Mouse (Mus musculus): Measurements from ENCODE around the gene Edem2.
"Not testable (repeated sequence)": the region's sequence is repeated elsewhere in the genome, so short reads cannot be mapped to it uniquely, and the experiment has no call there.

The Edem2 gene

GRCm38 (mm10) chr2:155745487-155745886 is 16.2 kb upstream of the Edem2 start:
- POLR2A ChIA-PET: interaction anchor here in 1 of 4 experiments (0.6 kb wide), 1 partner anchor 922 kb away, joined by 3 read pairs; no protein-coding TSS in a partner anchor
- CTCF ChIA-PET: interaction anchor here in 3 of 4 experiments (0.6 to 1.2 kb wide), 3 partner anchors 10 to 243 kb away, joined by 3 to 4 read pairs (median 3); no protein-coding TSS in a partner anchor

- CTCF ChIA-PET: interaction anchor here in 2 of 4 experiments (1.2 to 2.6 kb wide), 5 partner anchors 10 to 47 kb away, joined by 4 to 8 read pairs (median 7); no protein-coding TSS in a partner anchor
- POLR2A ChIA-PET: interaction anchor here in 3 of 4 experiments (1.0 to 2.9 kb wide), 8 partner anchors 9 to 225 kb away, joined by 3 to 15 read pairs (median 8); partner anchors contain the start of genes Edem2 (in 2 of the 3), Acss2 (in 1 of the 3), Ggt7 (in 1 of the 3) and Trpc4ap (in 1 of the 3)
Measured at GRCm38 (mm10) chr2:155743351-155743750, 14.1 kb upstream of the Edem2 start.

GRCm38 (mm10) chr2:155742931-155743337 is 13.7 kb upstream of the Edem2 start:
- ChIA-PET POLR2A (interaction anchor here in 3 of 4 experiments (0.7 to 2.9 kb wide), 15 partner anchors 10 to 423 kb away, joined by 3 to 15 read pairs (median 4); partner anchors contain the start of genes Acss2 (in 2 of the 3), Edem2 (in 2 of the 3), Ggt7 (in 2 of the 3) and Trpc4ap (in 2 of the 3)), CTCF (interaction anchor here (0.7 to 2.6 kb wide), 12 partner anchors 10 to 227 kb away, joined by 3 to 8 read pairs (median 5); no protein-coding TSS in a partner anchor)

GRCm38 (mm10) chr2:155742211-155742610 is 12.9 kb upstream of the Edem2 start:
- ChIA-PET POLR2A (interaction anchor here in 3 of 4 experiments (0.5 to 2.9 kb wide), 23 partner anchors 9 to 1183 kb away, joined by 3 to 15 read pairs (median 4); partner anchors contain the start of genes Acss2 (in 2 of the 3), Edem2 (in 2 of the 3), Ggt7 (in 2 of the 3) and Trpc4ap (in 2 of the 3)), CTCF (interaction anchor here (0.6 to 2.6 kb wide), 17 partner anchors 13 to 229 kb away, joined by 3 to 8 read pairs (median 4); partner anchors contain the start of genes Acss2 (in 1 of the 4) and Ggt7 (in 1 of the 4))

- POLR2A ChIA-PET: interaction anchor here in 3 of 4 experiments (0.6 to 1.6 kb wide), 12 partner anchors 9 to 356 kb away, joined by 3 to 11 read pairs (median 3); partner anchors contain the start of genes Edem2 (in 2 of the 3), Ncoa6 (in 1 of the 3) and Trpc4ap (in 1 of the 3)
- CTCF ChIA-PET: interaction anchor here in 3 of 4 experiments (0.6 to 1.6 kb wide), 10 partner anchors 18 to 220 kb away, joined by 3 to 13 read pairs (median 3); partner anchors contain the start of genes Acss2 (in 1 of the 3), Ggt7 (in 1 of the 3) and Trpc4ap (in 1 of the 3)
Measured at GRCm38 (mm10) chr2:155737803-155738202, 8.5 kb upstream of the Edem2 start.

GRCm38 (mm10) chr2:155736936-155737335 is 7.7 kb upstream of the Edem2 start:
- POLR2A ChIA-PET: interaction anchor here in 1 of 4 experiments (1.1 to 1.6 kb wide), 4 partner anchors 8 to 263 kb away, joined by 3 to 11 read pairs (median 4); partner anchors contain the start of genes Edem2 and Ncoa6
- CTCF ChIA-PET: interaction anchor here in 2 of 4 experiments (1.2 to 1.6 kb wide), 2 partner anchors 41 to 74 kb away, joined by 4 to 13 read pairs; no protein-coding TSS in a partner anchor

- CTCF ChIA-PET, POLR2A ChIA-PET: not testable (repeated sequence)
Measured at GRCm38 (mm10) chr2:155735766-155736165, 6.5 kb upstream of the Edem2 start, which contains the start of gene Gm17581. Gm17581 (minus strand) TSS chr2:155735866.

GRCm38 (mm10) chr2:155735080-155735479 is 5.8 kb upstream of the Edem2 start:
- ChIA-PET POLR2A (no interaction called here), CTCF (interaction anchor here in 2 of 4 experiments (0.5 to 1.0 kb wide), 2 partner anchors 17 to 39 kb away, joined by 3 read pairs; no protein-coding TSS in a partner anchor)

GRCm38 (mm10) chr2:155728742-155729141 is 533 bp downstream of the Edem2 start:
- ChIA-PET CTCF (interaction anchor here in 2 of 4 experiments (0.6 to 1.6 kb wide), 7 partner anchors 27 to 211 kb away, joined by 3 to 8 read pairs (median 3); partner anchors contain the start of genes Trpc4ap (in 2 of the 2), Acss2 (in 1 of the 2) and Ggt7 (in 1 of the 2)), POLR2A (interaction anchor here in 3 of 4 experiments (0.6 to 1.9 kb wide), 15 partner anchors 9 to 258 kb away, joined by 3 to 11 read pairs (median 4); partner anchors contain the start of genes Trpc4ap (in 2 of the 3) and Gss (in 1 of the 3))

GRCm38 (mm10) chr2:155727764-155728395 is 1.4 kb downstream of the Edem2 start:
- CTCF ChIA-PET: interaction anchor here in 1 of 4 experiments (1.6 kb wide), 1 partner anchor 35 kb away, joined by 8 read pairs; the partner anchor contains the start of gene Trpc4ap
- POLR2A ChIA-PET: interaction anchor here in 2 of 4 experiments (1.3 to 1.5 kb wide), 3 partner anchors 8 to 15 kb away, joined by 5 to 11 read pairs (median 5); no protein-coding TSS in a partner anchor

- CTCF ChIA-PET: interaction anchor here in 1 of 4 experiments (0.6 to 0.7 kb wide), 2 partner anchors 26 to 62 kb away, joined by 4 to 5 read pairs; no protein-coding TSS in a partner anchor
- POLR2A ChIA-PET: interaction anchor here in 2 of 4 experiments (0.7 to 1.0 kb wide), 2 partner anchors 11 to 73 kb away, joined by 3 to 7 read pairs; no protein-coding TSS in a partner anchor
Measured at GRCm38 (mm10) chr2:155726302-155726701, 3.0 kb downstream of the Edem2 start.

- ChIA-PET POLR2A (interaction anchor here in 1 of 4 experiments (1.1 kb wide), 1 partner anchor 22 kb away, joined by 3 read pairs; no protein-coding TSS in a partner anchor), CTCF (interaction anchor here in 1 of 4 experiments (1.5 kb wide), 1 partner anchor 28 kb away, joined by 4 read pairs; no protein-coding TSS in a partner anchor)
Measured at GRCm38 (mm10) chr2:155724526-155724925, 4.7 kb downstream of the Edem2 start.

GRCm38 (mm10) chr2:155724036-155724435 is 5.2 kb downstream of the Edem2 start:
- CTCF ChIA-PET: interaction anchor here in 1 of 4 experiments (1.5 kb wide), 1 partner anchor 28 kb away, joined by 4 read pairs; no protein-coding TSS in a partner anchor
- POLR2A ChIA-PET: interaction anchor here in 1 of 4 experiments (1.1 kb wide), 1 partner anchor 21 kb away, joined by 3 read pairs; no protein-coding TSS in a partner anchor

GRCm38 (mm10) chr2:155720585-155720984 is 8.7 kb downstream of the Edem2 start:
- CTCF ChIA-PET: interaction anchor here in 2 of 4 experiments (0.8 to 1.9 kb wide), 3 partner anchors 24 to 35 kb away, joined by 3 to 4 read pairs (median 3); no protein-coding TSS in a partner anchor
- POLR2A ChIA-PET: interaction anchor here in 2 of 4 experiments (0.6 to 1.3 kb wide), 5 partner anchors 8 to 669 kb away, joined by 3 to 5 read pairs (median 3); partner anchors contain the start of genes Edem2 (in 1 of the 2) and Trpc4ap (in 1 of the 2)

GRCm38 (mm10) chr2:155717082-155717990 is 11.9 kb downstream of the Edem2 start:
- POLR2A ChIA-PET: interaction anchor here in 2 of 4 experiments (0.6 to 1.2 kb wide), 3 partner anchors 21 to 36 kb away, joined by 3 to 5 read pairs (median 4); no protein-coding TSS in a partner anchor
- CTCF ChIA-PET: interaction anchor here in 3 of 4 experiments (0.6 to 1.2 kb wide), 4 partner anchors 18 to 25 kb away, joined by 3 to 4 read pairs (median 4); partner anchors contain the start of gene Trpc4ap (in 1 of the 3)

- ChIA-PET POLR2A (no interaction called here), CTCF (interaction anchor here in 1 of 4 experiments (1.0 kb wide), 1 partner anchor 15 kb away, joined by 3 read pairs; no protein-coding TSS in a partner anchor)
Measured at GRCm38 (mm10) chr2:155710557-155710956, 18.7 kb downstream of the Edem2 start.

Data from embryonic stem cell, embryonic (primary cell).